Mouse (Mus musculus): ENCODE results near the gene Prr22. TPM values are rescaled to one million over a fixed set of nuclear protein-coding genes. Genes with fewer than 3 reads are reported as not detected.

Gene Prr22
- total RNA-seq (2021): under 1 TPM; 0.27 to 0.42 TPM
- long read RNA-seq, experiment 1: 0 reads
- long read RNA-seq, experiment 2: 0 reads

DNA sequence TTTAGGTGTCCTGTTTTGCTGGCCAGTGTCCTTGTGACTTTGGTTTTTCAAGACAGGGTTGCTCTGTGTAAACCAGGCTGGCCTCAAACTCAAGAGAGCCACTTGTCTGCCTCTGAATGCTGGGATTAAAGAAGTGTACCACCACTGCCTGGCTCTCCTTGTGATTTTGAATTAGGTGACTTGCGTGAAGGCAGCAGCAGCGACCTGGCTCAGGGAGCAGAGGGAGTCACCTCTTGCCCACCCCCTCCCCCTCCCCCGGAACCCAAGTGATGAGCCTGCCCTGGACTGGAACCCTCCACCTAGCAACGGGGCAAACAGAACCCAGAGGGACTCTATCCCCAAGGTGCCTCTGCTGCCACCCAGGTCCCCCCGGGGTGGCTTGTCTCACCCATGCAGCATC, at the start of gene Prr22:
TSS of gene Prr22 (plus strand) at position 301 of the 400 bp plus-strand sequence.
- no peak for DNase-seq

GRCm38 (mm10) chr17:56722441-56722840, 47.6 kb upstream of the Prr22 start:
- peak; percentile 72 for DNase-seq

- DNase-seq: no peak
These were observed 46.5 kb upstream of the Prr22 start for GRCm38 (mm10) chr17:56723419-56724161.

DNA sequence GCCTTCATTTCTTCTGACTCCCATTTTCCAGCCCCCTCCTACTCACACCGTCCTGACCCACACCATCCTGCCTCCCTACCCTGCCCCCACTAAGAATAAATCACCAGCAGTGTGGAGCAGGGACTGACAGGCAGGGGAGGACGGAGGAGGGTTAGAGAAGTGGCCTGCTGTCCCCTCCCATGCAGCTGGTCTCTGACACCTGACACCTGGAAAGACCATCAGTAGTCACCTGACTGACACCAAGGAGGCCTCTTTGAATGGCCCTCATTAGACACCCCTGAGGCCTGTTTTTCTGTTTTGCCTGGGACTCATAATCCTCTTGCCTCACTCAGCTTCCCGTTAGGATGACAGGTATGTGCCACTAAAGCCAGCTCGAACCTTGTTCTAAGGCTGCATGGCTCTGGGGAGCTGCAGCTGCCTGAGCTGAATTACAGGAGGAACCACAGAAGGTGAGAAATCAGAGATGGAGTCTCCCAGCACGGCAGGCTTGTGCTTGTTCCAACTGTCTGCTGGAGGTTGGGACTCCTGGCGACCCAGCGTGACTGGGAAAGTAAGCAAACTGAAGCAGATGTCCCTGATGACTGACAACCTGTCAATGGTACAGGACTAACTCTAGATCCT, 42.9 kb upstream of the Prr22 start:
- DNase-seq: no peak

DNA sequence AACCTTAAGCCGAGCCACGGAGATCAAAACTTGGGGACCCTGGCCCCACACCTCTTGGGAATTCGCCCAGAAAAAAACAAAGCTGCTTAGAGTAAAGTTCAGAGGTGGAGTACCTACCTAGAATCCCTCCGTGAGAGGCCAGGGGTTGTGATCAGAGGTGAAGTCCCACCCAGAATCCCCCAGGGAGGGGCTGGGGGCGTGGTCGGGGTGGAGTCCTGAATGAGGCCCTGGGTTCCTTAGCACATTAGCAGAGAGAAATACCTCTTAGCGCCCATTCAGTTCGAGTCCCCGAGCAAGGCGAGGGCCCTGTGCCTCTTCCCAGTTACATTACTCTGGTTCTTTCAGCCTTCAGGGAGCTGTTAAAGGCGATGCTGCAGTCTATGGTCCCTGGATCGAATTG, 42.4 kb upstream of the Prr22 start:
- no peak for DNase-seq

DNA sequence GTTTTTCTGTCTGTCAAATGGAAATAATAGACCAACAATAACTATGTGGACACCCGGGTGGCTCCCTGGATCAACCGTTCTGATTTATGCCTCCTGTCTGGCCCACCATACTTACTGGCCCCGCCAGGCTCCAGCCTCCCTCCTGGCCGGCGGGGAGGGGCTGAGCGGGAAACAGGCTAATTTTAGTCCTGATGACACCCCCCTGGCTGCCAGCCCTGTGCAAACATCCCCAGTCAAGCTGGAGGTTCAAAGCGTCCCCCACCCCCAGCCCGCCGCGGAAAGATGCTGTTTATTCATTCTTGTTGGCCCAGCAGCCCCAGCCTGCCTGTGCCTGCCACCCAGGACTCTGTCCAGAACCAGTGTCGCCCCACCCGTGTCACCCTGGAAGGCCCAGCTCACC, 41.9 kb upstream of the Prr22 start:
- no peak for DNase-seq

DNA sequence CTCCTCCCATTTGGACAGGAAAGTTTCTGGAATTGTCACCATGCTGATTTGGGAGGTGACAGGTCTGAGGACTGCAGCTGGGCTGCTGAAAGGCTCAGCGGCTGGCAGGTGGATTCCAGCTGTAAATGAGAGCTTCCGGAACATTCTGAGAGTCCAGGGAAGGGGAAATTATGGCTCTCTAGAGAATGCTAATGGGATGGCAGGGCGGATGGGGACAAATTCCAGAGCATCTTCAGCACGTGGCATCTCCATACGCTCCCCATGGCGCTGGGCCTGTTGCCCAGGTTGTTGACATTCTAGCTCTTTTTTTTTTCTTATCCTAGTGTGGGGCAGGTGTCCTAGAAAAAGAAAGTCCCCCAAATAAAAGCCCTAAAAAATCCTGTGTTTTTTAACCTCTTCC, 40.9 kb upstream of the Prr22 start:
- no peak for DNase-seq

- DNase-seq: no peak
These were observed 40.4 kb upstream of the Prr22 start for GRCm38 (mm10) chr17:56729656-56730055.

GRCm38 (mm10) chr17:56736534-56736933, 33.5 kb upstream of the Prr22 start:
- peak; percentile 7 for DNase-seq

DNA sequence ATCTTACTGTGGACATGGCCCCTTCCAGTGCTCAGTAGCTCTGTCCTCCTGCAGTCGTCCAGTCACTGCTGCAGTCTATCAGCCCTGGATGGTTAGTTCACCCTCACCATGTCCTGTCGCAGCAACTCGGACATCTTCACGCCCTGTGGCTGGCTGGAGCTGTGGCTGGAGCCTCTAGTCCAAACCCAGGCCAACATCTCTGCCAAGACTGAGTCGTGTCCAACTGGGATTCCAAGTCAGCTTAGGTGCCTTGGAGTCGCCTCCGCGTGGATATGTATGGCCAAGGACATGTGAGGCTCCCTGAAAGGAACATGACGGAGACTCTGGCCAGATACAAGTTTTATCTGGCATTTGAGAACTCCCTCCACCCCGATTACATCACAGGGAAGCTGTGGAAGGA, 31.8 kb upstream of the Prr22 start:
- peak; percentile 49 for DNase-seq

DNA sequence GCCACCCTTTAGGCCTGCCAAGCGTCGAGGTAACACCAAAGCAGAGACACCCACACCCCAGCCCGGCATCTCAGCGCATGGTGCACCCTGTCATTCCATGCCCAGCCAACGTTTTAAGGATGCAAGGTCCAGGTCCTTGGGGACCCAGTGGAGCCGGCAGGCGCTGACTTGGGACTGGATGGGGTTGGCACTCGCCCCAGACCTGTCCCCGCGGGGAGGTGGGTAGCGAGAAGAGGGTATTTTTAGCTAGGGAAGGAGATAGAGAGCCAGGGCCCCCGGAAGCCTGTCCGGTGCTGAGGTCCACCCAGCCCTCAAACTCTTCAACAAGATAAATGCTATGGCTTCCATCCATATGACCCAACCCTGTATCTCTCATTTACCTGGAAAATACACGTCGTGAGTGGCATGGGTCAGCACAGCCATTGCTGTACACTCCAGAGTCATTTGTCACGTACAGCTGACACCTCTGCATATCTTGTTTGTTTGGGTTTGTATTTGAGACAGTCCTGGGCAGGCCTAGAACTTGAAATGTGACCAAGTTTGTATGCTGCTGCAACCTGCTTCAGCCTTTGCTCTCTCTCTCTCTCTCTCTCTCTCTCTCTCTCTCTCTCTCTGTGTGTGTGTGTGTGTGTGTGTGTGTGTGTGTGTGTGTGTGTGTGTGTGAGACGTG, 29.8 kb upstream of the Prr22 start:
- peak; percentile 30 for DNase-seq

DNA sequence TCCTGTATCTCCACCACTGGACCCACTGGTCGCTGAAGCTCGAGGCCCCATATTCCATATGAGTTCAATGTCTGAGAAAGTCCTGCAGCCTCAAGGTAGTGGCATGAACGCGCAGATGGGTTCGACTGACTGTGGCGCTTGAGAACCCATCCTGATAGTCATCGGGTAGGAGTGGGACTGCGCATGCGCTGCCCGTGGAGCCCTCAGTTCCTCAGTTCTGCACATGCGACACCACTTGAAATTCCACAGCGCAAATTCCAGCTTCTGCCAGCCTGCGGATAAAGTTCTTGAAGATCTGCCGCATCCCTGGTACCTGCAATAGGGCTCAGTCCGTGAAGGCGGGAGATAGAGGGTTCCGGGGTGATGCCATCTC, 29.3 kb upstream of the Prr22 start:
- no peak for DNase-seq

GRCm38 (mm10) chr17:56744173-56744572, 25.9 kb upstream of the Prr22 start:
- DNase-seq: no peak

- peak; percentile 56 for DNase-seq
These were observed 18.5 kb upstream of the Prr22 start for GRCm38 (mm10) chr17:56751404-56752072.

GRCm38 (mm10) chr17:56753452-56753851, 16.6 kb upstream of the Prr22 start:
- no peak for DNase-seq

DNA sequence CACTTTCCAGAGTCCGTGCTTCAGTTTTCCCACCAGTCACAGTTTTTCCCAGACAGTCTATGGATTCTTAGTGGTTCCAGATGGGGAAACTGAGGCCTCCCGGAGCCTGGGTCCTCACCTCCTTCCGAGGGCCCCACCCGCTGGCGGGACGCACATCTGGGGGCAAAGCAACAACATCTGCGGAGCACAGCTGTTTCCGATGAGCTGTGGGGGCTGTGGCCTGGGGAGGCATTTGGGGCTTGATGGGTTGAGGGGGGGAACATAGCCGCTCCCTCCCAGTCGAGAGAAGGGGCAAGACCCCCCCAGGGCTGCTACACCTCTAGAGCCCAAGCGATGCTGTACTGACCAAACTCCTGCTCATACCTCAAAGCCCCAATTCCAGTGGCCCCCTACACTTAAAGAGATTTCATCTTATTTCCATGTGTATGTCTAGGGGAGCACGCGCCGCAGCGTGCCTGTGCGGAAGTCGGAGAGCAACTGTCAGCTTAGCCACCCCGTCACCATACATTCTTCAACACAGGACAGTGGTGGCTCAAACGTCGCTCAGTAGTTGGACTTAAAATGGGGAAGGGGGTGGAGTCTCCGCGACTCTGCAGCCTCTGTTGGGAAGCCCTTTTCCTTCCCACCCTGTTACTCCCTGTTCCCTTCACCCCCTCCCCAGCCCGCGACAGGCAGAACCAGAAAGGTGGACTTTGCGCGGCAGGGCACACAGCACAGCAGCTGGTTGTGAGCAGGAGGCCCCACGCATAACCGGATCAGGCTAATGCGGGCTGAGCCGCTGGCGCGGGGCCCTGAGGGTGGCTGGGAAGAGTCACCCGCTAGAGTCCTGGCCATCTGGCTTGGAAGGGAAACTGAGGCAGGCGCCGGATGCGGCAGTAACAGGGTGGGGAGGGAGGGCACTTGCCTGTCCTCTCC, 15.5 kb upstream of the Prr22 start:
- DNase-seq: no peak

GRCm38 (mm10) chr17:56756703-56757399, 13.2 kb upstream of the Prr22 start:
- DNase-seq: peak; percentile 64

DNA sequence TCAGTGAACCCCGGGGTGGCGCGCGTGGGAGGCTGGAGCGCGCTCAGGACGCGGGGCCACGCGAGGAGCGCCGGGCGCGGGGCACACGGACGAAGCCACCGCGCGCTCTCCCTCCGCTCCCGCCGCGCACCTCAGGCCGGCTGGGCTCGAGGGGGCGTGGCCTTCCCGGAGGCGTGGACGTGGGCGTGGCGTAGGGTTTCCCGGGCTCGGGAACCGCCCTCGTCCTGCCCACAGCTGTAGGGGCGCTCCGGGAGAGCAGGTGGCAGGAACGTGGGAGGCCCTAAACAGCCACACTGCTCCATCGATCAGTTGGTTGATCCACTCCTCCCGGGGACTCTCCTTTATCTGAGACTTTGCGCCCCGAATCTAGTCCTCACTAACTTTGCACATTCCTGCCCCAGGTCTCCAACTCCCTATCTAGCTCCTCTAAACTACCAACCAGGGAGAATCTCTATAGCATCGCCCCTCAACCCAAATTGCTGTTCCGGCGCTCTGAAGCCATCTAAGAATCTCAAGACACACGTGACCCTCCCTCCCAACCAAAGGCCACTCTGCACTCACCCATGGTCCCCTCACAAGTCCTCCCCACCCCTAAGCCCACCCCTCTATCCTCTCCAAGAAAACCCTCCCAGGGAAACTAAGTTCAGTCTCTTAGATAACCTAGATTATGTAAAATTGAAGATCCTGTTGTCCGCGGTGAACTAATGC, 12.5 kb upstream of the Prr22 start, which contains the start of gene Nrtn:
TSS of gene Nrtn (minus strand) at position 115 of the 708 bp plus-strand sequence.
- peak; percentile 97 for DNase-seq

- peak; percentile 85 for DNase-seq
These were observed 11.9 kb upstream of the Prr22 start for GRCm38 (mm10) chr17:56758132-56758531.

GRCm38 (mm10) chr17:56759261-56759660, 10.8 kb upstream of the Prr22 start:
- no peak for DNase-seq

All from adrenal gland, postnatal 10 days (tissue).